Mouse (Mus musculus): ENCODE data around the gene Vti1a.

- TF ChIP-seq ZC3H11A (IDR thresholded peaks at IDR 0.05; ENCODE audit: borderline replicate concordance, low read depth, low read length) (no peak), HCFC1 (IDR thresholded peaks at IDR 0.05; ENCODE audit: borderline replicate concordance, insufficient read depth, low read length) (no peak)
Measured at GRCm38 (mm10) chr19:55376331-55376730, 60.2 kb downstream of the Vti1a start.

All from ES-E14 (cell line).